Mouse (Mus musculus): ENCODE measurements around the gene Ythdf1.

- TF ChIP-seq CTCF (IDR thresholded peaks at IDR 0.05; ENCODE audit: low read depth) = no peak
- no peak for TF ChIP-seq EP300 (IDR thresholded peaks at IDR 0.05; ENCODE audit: low read depth)
These were observed 29.5 kb downstream of the Ythdf1 start for GRCm38 (mm10) chr2:180891075-180891834.
